Mouse (Mus musculus): ENCODE results near the gene Osbpl10. TPM values are rescaled to one million over a fixed set of nuclear protein-coding genes. Genes with fewer than 3 reads are reported as not detected.

The Osbpl10 gene
- polyA plus RNA-seq, 2 experiments, result 3.4 to 8.4 TPM

- Histone ChIP-seq H3K4me2 (replicated peaks; ENCODE audit: low read depth, low read length, severe bottlenecking) (no peak overlapping the region), H3K27me3 (ENCODE audit: control insufficient read depth, insufficient read depth, low read length) (no peaks in the 10 kb centered on the region), H3K4me1 (ENCODE audit: control insufficient read depth, insufficient read depth, low read length) (no peaks in the 10 kb centered on the region), H3K9ac (ENCODE audit: low read depth, low read length, severe bottlenecking) (no peak overlapping the region), H3K9me3 (ENCODE audit: control insufficient read depth, low read length) (no peaks in the 10 kb centered on the region), H3K4me3 (replicated peaks; ENCODE audit: low read length) (no peak overlapping the region), H3K27ac (replicated peaks; ENCODE audit: low read depth, low read length) (no peak overlapping the region), H3K36me3 (ENCODE audit: control insufficient read depth, insufficient read depth, low read length) (no peaks in the 10 kb centered on the region)
- DNase-seq (ENCODE audit: low spot score) (no peak), ATAC-seq (ENCODE audit: low FRiP score, low read depth) (no peak)
- no peak for TF ChIP-seq POLR2A (IDR thresholded peaks at IDR 0.05; ENCODE audit: borderline replicate concordance, extremely low read depth, insufficient read depth, insufficient read length)
- WGBS, result 86% methylated on average over 4 of the region's 4 CpGs
Measured at GRCm38 (mm10) chr9:115097340-115097739, 119.0 kb downstream of the Osbpl10 start.

- Histone ChIP-seq H3K4me1 (ENCODE audit: control insufficient read depth, insufficient read depth, low read length) (no peaks in the 10 kb centered on the region), H3K9ac (ENCODE audit: low read depth, low read length, severe bottlenecking) (no peak overlapping the region), H3K9me3 (ENCODE audit: control insufficient read depth, low read length) (no peaks in the 10 kb centered on the region), H3K27me3 (ENCODE audit: control insufficient read depth, insufficient read depth, low read length) (no peaks in the 10 kb centered on the region), H3K27ac (replicated peaks; ENCODE audit: low read depth, low read length) (no peak overlapping the region), H3K4me3 (replicated peaks; ENCODE audit: low read length) (no peak overlapping the region), H3K36me3 (ENCODE audit: control insufficient read depth, insufficient read depth, low read length) (no peaks in the 10 kb centered on the region), H3K4me2 (replicated peaks; ENCODE audit: low read depth, low read length, severe bottlenecking) (no peak overlapping the region)
- TF ChIP-seq POLR2A (IDR thresholded peaks at IDR 0.05; ENCODE audit: borderline replicate concordance, extremely low read depth, insufficient read depth, insufficient read length), result no peak
- WGBS, result 84% methylated on average over 15 of the region's 15 CpGs
- no peak for ATAC-seq (ENCODE audit: low FRiP score, low read depth)
- no peak for DNase-seq (ENCODE audit: low spot score)
Measured at GRCm38 (mm10) chr9:115100181-115100915, 122.0 kb downstream of the Osbpl10 start.

GRCm38 (mm10) chr9:115107430-115107829 lies 129.1 kb downstream of the Osbpl10 start:
- Histone ChIP-seq H3K27me3 (ENCODE audit: control insufficient read depth, insufficient read depth, low read length) (no peaks in the 10 kb centered on the region), H3K9me3 (ENCODE audit: control insufficient read depth, low read length) (no peaks in the 10 kb centered on the region), H3K9ac (ENCODE audit: low read depth, low read length, severe bottlenecking) (no peak overlapping the region), H3K4me3 (replicated peaks; ENCODE audit: low read length) (no peak overlapping the region), H3K4me1 (ENCODE audit: control insufficient read depth, insufficient read depth, low read length) (peaks cover 5% of the 10 kb centered on the region; the same call in 1 of the 2 replicates), H3K27ac (replicated peaks; ENCODE audit: low read depth, low read length) (peak overlapping the region; percentile 38; the same call in 1 of the 2 replicates), H3K36me3 (ENCODE audit: control insufficient read depth, insufficient read depth, low read length) (no peaks in the 10 kb centered on the region), H3K4me2 (replicated peaks; ENCODE audit: low read depth, low read length, severe bottlenecking) (no peak overlapping the region)
- no peak for TF ChIP-seq POLR2A (IDR thresholded peaks at IDR 0.05; ENCODE audit: borderline replicate concordance, extremely low read depth, insufficient read depth, insufficient read length)
- ATAC-seq (ENCODE audit: low FRiP score, low read depth) (peak; percentile 37; the same call in 1 of the 2 replicates), DNase-seq (ENCODE audit: low spot score) (peak; percentile 50)
- 47% methylated on average over 7 of the region's 7 CpGs for WGBS

- Histone ChIP-seq H3K9me3 (ENCODE audit: control insufficient read depth, low read length) (no peaks in the 10 kb centered on the region), H3K36me3 (ENCODE audit: control insufficient read depth, insufficient read depth, low read length) (no peaks in the 10 kb centered on the region), H3K4me1 (ENCODE audit: control insufficient read depth, insufficient read depth, low read length) (peaks cover 11% of the 10 kb centered on the region), H3K9ac (ENCODE audit: low read depth, low read length, severe bottlenecking) (no peak overlapping the region), H3K27ac (replicated peaks; ENCODE audit: low read depth, low read length) (no peak overlapping the region), H3K27me3 (ENCODE audit: control insufficient read depth, insufficient read depth, low read length) (no peaks in the 10 kb centered on the region), H3K4me2 (replicated peaks; ENCODE audit: low read depth, low read length, severe bottlenecking) (no peak overlapping the region), H3K4me3 (replicated peaks; ENCODE audit: low read length) (no peak overlapping the region)
- no peak for ATAC-seq (ENCODE audit: low FRiP score, low read depth)
- WGBS, result 59% methylated on average over 3 of the region's 3 CpGs
- no peak for DNase-seq (ENCODE audit: low spot score)
- no peak for TF ChIP-seq POLR2A (IDR thresholded peaks at IDR 0.05; ENCODE audit: borderline replicate concordance, extremely low read depth, insufficient read depth, insufficient read length)
Measured at GRCm38 (mm10) chr9:115110655-115111054, 132.3 kb downstream of the Osbpl10 start.

GRCm38 (mm10) chr9:115117314-115117713 lies 138.9 kb downstream of the Osbpl10 start:
- DNase-seq (ENCODE audit: low spot score) (no peak), ATAC-seq (ENCODE audit: low FRiP score, low read depth) (no peak)
- WGBS, result 36% methylated on average over 10 of the region's 10 CpGs
- Histone ChIP-seq H3K27ac (replicated peaks; ENCODE audit: low read depth, low read length) (no peak overlapping the region), H3K4me2 (replicated peaks; ENCODE audit: low read depth, low read length, severe bottlenecking) (no peak overlapping the region), H3K27me3 (ENCODE audit: control insufficient read depth, insufficient read depth, low read length) (no peaks in the 10 kb centered on the region), H3K4me3 (replicated peaks; ENCODE audit: low read length) (no peak overlapping the region), H3K9me3 (ENCODE audit: control insufficient read depth, low read length) (no peaks in the 10 kb centered on the region), H3K9ac (ENCODE audit: low read depth, low read length, severe bottlenecking) (no peak overlapping the region), H3K36me3 (ENCODE audit: control insufficient read depth, insufficient read depth, low read length) (no peaks in the 10 kb centered on the region), H3K4me1 (ENCODE audit: control insufficient read depth, insufficient read depth, low read length) (peaks cover 17% of the 10 kb centered on the region)
- no peak for TF ChIP-seq POLR2A (IDR thresholded peaks at IDR 0.05; ENCODE audit: borderline replicate concordance, extremely low read depth, insufficient read depth, insufficient read length)
